Mouse (Mus musculus): ENCODE results near the gene Ank. TPM values are rescaled to one million over a fixed set of nuclear protein-coding genes. Genes with fewer than 3 reads are reported as not detected.

Ank gene
- total RNA-seq, 1 experiment: 12.0 TPM

DNA sequence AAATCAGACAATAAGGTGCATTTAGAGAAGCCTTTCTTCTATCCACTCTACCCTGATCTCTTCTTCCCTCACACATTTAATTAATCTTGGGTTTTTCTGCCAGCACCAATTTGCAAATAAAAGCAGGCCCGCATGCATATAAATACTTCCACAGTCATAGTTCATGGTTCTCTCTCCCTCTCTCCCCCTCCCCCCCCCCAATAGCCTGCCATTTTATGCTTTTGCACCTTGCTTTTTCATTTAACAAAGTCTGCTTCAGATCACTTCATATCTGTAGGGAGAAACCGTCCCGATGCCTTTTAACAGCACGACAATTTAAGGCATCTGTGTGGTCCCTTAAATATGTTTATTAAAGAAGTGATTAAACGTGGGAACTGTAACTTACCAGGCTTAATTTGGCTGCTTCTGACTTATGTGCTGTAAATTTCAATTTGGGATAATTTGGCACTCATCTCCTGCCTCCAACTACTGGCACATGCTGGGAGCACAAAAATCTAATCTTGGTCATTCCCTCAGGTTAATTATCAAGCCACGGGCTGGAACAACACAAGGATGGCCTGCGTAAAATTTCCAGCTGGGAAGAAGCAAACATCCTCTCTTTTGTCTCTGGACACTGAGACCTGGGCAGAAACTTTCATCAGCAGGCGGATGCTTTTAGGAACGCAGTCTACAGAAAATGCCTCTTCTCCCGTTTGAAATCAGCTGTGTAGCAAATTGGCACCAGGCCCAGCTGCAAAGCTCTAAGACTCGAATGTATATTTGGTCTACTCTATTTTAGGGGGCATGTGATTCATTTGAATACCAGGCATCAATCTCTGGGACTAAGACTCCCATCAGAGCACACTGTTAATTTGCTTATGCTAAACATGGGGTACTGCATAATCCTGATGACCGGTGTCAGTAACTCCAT, 4.9 kb upstream of the Ank start:
- Histone ChIP-seq H3K4me3 (ENCODE audit: insufficient read depth in 1 of 2, low read depth in 1 of 2, low read length in 2 of 2, poor library complexity in 1 of 2, severe bottlenecking in 1 of 2) (no peak overlapping the region), H3K36me3 (ENCODE audit: control insufficient read depth, insufficient read depth, low read length, poor library complexity, severe bottlenecking) (no peaks in the 10 kb centered on the region), H3K4me1 (ENCODE audit: control insufficient read depth in 2 of 2, insufficient read depth in 2 of 2, low read length in 2 of 2, poor library complexity in 1 of 2) (peaks cover 2 to 4% of the 10 kb centered on the region in 2 experiments; a peak in 2 of 4 replicates), H3K9me3 (ENCODE audit: control insufficient read depth, insufficient read depth, low read depth, low read length) (no peaks in the 10 kb centered on the region), H3K9ac (ENCODE audit: insufficient read depth, low read depth, low read length, poor library complexity, severe bottlenecking) (no peak overlapping the region), H3K27ac (ENCODE audit: insufficient read depth, low read depth, low read length, poor library complexity, severe bottlenecking) (no peak overlapping the region)
- no peak for TF ChIP-seq MAFK (IDR thresholded peaks at IDR 0.05; ENCODE audit: insufficient read depth, low read depth, low read length)
- no peak for TF ChIP-seq CHD2 (IDR thresholded peaks at IDR 0.05; ENCODE audit: low read depth, low read length)
- TF ChIP-seq ZC3H11A (IDR thresholded peaks at IDR 0.05; ENCODE audit: borderline replicate concordance, low read depth, low read length): no peak
- no peak for TF ChIP-seq HCFC1 (IDR thresholded peaks at IDR 0.05; ENCODE audit: borderline replicate concordance, insufficient read depth, low read length)
- no peak for TF ChIP-seq ZNF384 (IDR thresholded peaks at IDR 0.05; ENCODE audit: low read depth, low read length)
- no peak for DNase-seq (ENCODE audit: low read depth, low spot score)
- in situ Hi-C loops (cut with MboI; ENCODE audit: low sequenced_read_pairs in 2 of 2, unreplicated experiment in 2 of 2): no loop called here

DNA sequence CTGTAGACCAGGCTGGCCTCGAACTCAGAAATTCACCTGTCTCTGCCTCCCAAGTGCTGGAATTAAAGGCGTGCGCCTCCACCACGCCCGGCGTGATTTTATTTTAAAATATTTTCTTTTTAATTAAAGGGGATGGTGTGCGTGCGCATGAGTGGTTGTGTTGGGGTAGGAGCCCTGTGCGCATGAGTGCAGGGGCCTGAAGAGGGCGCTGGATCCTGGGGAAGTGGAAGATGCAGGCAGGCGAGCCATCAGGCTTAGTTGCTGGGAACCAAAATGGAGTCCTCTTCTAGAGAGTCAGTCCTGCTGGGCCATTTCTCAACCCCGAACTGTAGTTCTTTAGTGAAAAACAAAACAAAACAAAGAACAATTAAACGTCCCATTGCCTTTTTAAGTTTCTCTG, 2.6 kb upstream of the Ank start:
- DNase-seq (ENCODE audit: low read depth, low spot score): no peak
- in situ Hi-C loops (cut with MboI; ENCODE audit: low sequenced_read_pairs in 2 of 2, unreplicated experiment in 2 of 2): no loop called here
- Histone ChIP-seq H3K27ac (ENCODE audit: insufficient read depth, low read depth, low read length, poor library complexity, severe bottlenecking) (no peak overlapping the region), H3K4me1 (ENCODE audit: control insufficient read depth in 2 of 2, insufficient read depth in 2 of 2, low read length in 2 of 2, poor library complexity in 1 of 2) (peaks cover 2% of the 10 kb centered on the region in 2 experiments; a peak in 2 of 4 replicates), H3K4me3 (ENCODE audit: insufficient read depth in 1 of 2, low read depth in 1 of 2, low read length in 2 of 2, poor library complexity in 1 of 2, severe bottlenecking in 1 of 2) (no peak overlapping the region), H3K9me3 (ENCODE audit: control insufficient read depth, insufficient read depth, low read depth, low read length) (no peaks in the 10 kb centered on the region), H3K9ac (ENCODE audit: insufficient read depth, low read depth, low read length, poor library complexity, severe bottlenecking) (no peak overlapping the region; the same call in 1 of the 2 replicates), H3K36me3 (ENCODE audit: control insufficient read depth, insufficient read depth, low read length, poor library complexity, severe bottlenecking) (no peaks in the 10 kb centered on the region)
- TF ChIP-seq ZNF384 (IDR thresholded peaks at IDR 0.05; ENCODE audit: low read depth, low read length) (no peak), MAFK (IDR thresholded peaks at IDR 0.05; ENCODE audit: insufficient read depth, low read depth, low read length) (no peak), HCFC1 (IDR thresholded peaks at IDR 0.05; ENCODE audit: borderline replicate concordance, insufficient read depth, low read length) (no peak), CHD2 (IDR thresholded peaks at IDR 0.05; ENCODE audit: low read depth, low read length) (no peak), ZC3H11A (IDR thresholded peaks at IDR 0.05; ENCODE audit: borderline replicate concordance, low read depth, low read length) (no peak)

DNA sequence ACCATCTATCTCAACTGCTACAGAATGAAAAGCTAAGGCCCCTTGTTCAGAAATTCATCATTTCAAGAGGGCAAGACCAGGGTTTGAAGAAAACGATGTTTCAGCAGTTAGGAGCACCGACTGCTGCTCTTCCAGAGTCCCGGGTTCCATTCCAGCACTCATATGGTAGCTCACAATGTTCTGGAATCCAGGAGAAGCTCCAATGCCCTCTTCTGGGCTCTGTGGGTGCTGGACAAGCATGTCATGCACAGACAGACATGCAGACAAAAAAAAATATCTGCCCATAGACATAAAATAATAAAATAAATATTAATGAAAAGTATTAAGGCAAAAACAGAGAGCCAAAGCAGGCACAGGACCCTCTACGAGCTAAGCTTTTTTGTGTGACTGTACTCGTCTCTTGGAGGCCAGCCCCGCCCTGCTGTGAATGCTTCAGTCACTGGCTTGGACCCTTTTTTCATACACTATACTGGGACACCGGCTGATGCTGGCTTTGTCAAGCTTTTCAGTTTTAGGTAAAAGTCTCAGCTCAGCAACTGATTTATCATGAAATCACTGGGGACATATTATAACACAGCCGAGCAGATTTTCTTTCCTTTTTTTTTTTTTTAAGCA, 979 bp upstream of the Ank start:
- in situ Hi-C loops (cut with MboI; ENCODE audit: low sequenced_read_pairs in 2 of 2, unreplicated experiment in 2 of 2): no loop called here
- H3K9ac ChIP-seq (ENCODE audit: insufficient read depth, low read depth, low read length, poor library complexity, severe bottlenecking): no peak overlapping the region; the same call in 1 of the 2 replicates
- DNase-seq (ENCODE audit: low read depth, low spot score): no peak

DNA sequence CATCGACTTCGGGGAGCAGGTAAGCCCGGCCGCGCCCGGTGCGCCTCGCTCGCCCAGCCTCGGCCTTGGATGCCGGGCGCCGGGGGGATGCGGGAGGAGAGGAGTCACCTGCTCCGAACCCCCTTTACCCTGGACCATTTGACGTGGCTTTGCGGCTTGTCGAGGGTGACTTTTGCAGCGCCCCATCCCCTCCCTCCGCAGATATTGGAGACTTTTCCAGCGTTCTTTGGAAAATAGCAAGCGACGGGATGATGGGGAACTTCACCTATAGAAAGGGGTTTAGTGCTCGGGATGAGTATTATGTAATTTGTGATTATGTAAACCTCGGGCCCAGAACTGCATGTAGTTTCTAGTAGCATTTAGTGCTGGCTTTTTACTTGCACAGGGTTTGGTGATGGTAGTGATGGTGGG, 609 bp downstream of the Ank start:
- H3K9ac ChIP-seq (ENCODE audit: insufficient read depth, low read depth, low read length, poor library complexity, severe bottlenecking): peak overlapping the region; percentile 66
- H3K9me3 ChIP-seq (ENCODE audit: control insufficient read depth, insufficient read depth, low read depth, low read length): no peaks in the 10 kb centered on the region
- no peaks in the 10 kb centered on the region for H3K36me3 ChIP-seq (ENCODE audit: control insufficient read depth, insufficient read depth, low read length, poor library complexity, severe bottlenecking)
- H3K27ac ChIP-seq (ENCODE audit: insufficient read depth, low read depth, low read length, poor library complexity, severe bottlenecking): no peak overlapping the region
- no peak for DNase-seq (ENCODE audit: low read depth, low spot score)
- in situ Hi-C loops (cut with MboI; ENCODE audit: low sequenced_read_pairs in 2 of 2, unreplicated experiment in 2 of 2): no loop called here
- H3K4me1 ChIP-seq (ENCODE audit: control insufficient read depth in 2 of 2, insufficient read depth in 2 of 2, low read length in 2 of 2, poor library complexity in 1 of 2): peaks cover under 1 to 2% of the 10 kb centered on the region in 2 experiments; a peak in 2 of 4 replicates
- H3K4me3 ChIP-seq (ENCODE audit: insufficient read depth in 1 of 2, low read depth in 1 of 2, low read length in 2 of 2, poor library complexity in 1 of 2, severe bottlenecking in 1 of 2): peak overlapping the region; percentile 72 to 84
- TF ChIP-seq HCFC1 (IDR thresholded peaks at IDR 0.05; ENCODE audit: borderline replicate concordance, insufficient read depth, low read length) (no peak), MAFK (IDR thresholded peaks at IDR 0.05; ENCODE audit: insufficient read depth, low read depth, low read length) (no peak), CHD2 (IDR thresholded peaks at IDR 0.05; ENCODE audit: low read depth, low read length) (no peak), ZNF384 (IDR thresholded peaks at IDR 0.05; ENCODE audit: low read depth, low read length) (no peak), ZC3H11A (IDR thresholded peaks at IDR 0.05; ENCODE audit: borderline replicate concordance, low read depth, low read length) (no peak)

More for the DNA sequence above, 979 bp upstream of the Ank start:
- Histone ChIP-seq H3K4me1 (ENCODE audit: control insufficient read depth in 2 of 2, insufficient read depth in 2 of 2, low read length in 2 of 2, poor library complexity in 1 of 2) (peaks cover 2% of the 10 kb centered on the region in 2 experiments; a peak in 2 of 4 replicates), H3K9me3 (ENCODE audit: control insufficient read depth, insufficient read depth, low read depth, low read length) (no peaks in the 10 kb centered on the region), H3K36me3 (ENCODE audit: control insufficient read depth, insufficient read depth, low read length, poor library complexity, severe bottlenecking) (no peaks in the 10 kb centered on the region), H3K27ac (ENCODE audit: insufficient read depth, low read depth, low read length, poor library complexity, severe bottlenecking) (no peak overlapping the region), H3K4me3 (ENCODE audit: insufficient read depth in 1 of 2, low read depth in 1 of 2, low read length in 2 of 2, poor library complexity in 1 of 2, severe bottlenecking in 1 of 2) (peak overlapping the region; percentile 72 to 80; a peak in 3 of 4 replicates)
- TF ChIP-seq CHD2 (IDR thresholded peaks at IDR 0.05; ENCODE audit: low read depth, low read length) (no peak), HCFC1 (IDR thresholded peaks at IDR 0.05; ENCODE audit: borderline replicate concordance, insufficient read depth, low read length) (no peak), ZC3H11A (IDR thresholded peaks at IDR 0.05; ENCODE audit: borderline replicate concordance, low read depth, low read length) (no peak), MAFK (IDR thresholded peaks at IDR 0.05; ENCODE audit: insufficient read depth, low read depth, low read length) (no peak), ZNF384 (IDR thresholded peaks at IDR 0.05; ENCODE audit: low read depth, low read length) (no peak)

Data from ES-E14 (cell line).